Mouse (Mus musculus): ENCODE results near the gene Lrpprc. TPM values are rescaled to one million over a fixed set of nuclear protein-coding genes. Genes with fewer than 3 reads are reported as not detected.

Lrpprc gene
- total and polyA plus RNA-seq, 2 experiments = 17.4 to 103 TPM

DNA sequence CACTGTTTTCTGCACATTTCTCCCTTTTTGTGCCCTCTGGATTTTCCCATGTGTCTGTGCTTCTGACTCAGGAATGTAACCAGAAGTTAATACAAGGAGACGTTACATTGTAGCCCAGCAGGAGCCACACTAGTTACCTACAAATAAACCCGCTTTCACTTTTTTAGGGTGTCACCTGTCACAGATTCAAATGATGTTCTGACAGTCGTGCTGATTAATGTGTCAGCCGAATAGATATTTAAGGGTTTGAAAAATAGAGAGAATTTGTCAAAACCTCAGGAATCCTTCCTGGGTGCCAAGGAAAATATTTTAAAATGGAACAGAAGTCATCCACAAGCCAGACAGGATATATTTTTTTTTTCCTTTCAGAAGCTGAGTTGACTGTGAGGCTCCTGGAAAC is 105.3 kb downstream of the Lrpprc start:
- no peak for DNase-seq (ENCODE audit: extremely low read depth, low read depth, low spot score)
- Histone ChIP-seq H3K4me1 (ENCODE audit: control insufficient read depth, insufficient read depth, low read length) (peaks cover 32% of the 10 kb centered on the region), H3K9ac (ENCODE audit: low read depth, low read length) (peak overlapping the region; percentile 89; the same call in 1 of the 2 replicates), H3K79me2 (ENCODE audit: control insufficient read depth, insufficient read depth, low read length) (peaks cover 12% of the 10 kb centered on the region; the same call in 1 of the 2 replicates), H3K27me3 (ENCODE audit: control insufficient read depth, insufficient read depth, low read length) (no peaks in the 10 kb centered on the region), H3K4me3 (ENCODE audit: insufficient read depth, low read depth, low read length) (no peak overlapping the region), H3K27ac (replicated peaks; ENCODE audit: insufficient read depth, low read depth, low read length) (no peak overlapping the region), H3K36me3 (ENCODE audit: control insufficient read depth, insufficient read depth, low read length) (peaks cover 13% of the 10 kb centered on the region; the same call in 1 of the 2 replicates)
- TF ChIP-seq CTCF (IDR thresholded peaks at IDR 0.05; ENCODE audit: low read depth, low read length) (no peak), POLR2A (IDR thresholded peaks at IDR 0.05; ENCODE audit: extremely low read depth, insufficient read depth, low read length) (no peak)
- WGBS = 73% methylated on average over 4 of the region's 4 CpGs

DNA sequence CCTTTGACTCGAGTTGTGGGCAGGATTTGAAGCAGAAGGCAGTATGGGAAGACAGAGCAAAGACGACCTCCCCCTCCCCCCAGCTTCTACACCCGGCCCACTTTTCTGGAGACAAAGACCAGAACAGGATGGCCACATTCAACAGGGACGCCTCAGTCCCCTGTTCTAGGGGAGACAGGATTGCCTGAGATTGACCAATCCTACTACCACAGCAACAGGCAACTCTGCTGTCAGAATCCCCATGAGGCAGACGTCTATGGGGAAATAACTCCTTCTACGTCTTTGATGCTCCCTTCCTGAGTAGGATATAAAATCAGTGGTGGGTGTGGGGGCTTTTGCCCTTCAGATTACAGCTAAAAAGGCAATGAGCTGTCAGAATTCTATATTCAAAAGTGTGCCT is 106.3 kb downstream of the Lrpprc start:
- TF ChIP-seq CTCF (IDR thresholded peaks at IDR 0.05; ENCODE audit: low read depth, low read length) (no peak), POLR2A (IDR thresholded peaks at IDR 0.05; ENCODE audit: extremely low read depth, insufficient read depth, low read length) (no peak)
- peaks cover 13% of the 10 kb centered on the region; the same call in 1 of the 2 replicates for H3K79me2 ChIP-seq (ENCODE audit: control insufficient read depth, insufficient read depth, low read length)
- DNase-seq (ENCODE audit: extremely low read depth, low read depth, low spot score) = no peak
- peak overlapping the region; percentile 60 for H3K4me3 ChIP-seq (ENCODE audit: insufficient read depth, low read depth, low read length)
- H3K27me3 ChIP-seq (ENCODE audit: control insufficient read depth, insufficient read depth, low read length) = no peaks in the 10 kb centered on the region
- H3K9ac ChIP-seq (ENCODE audit: low read depth, low read length) = peak overlapping the region; percentile 89
- H3K4me1 ChIP-seq (ENCODE audit: control insufficient read depth, insufficient read depth, low read length) = peaks cover 29% of the 10 kb centered on the region
- WGBS = 9% methylated on average over 6 of the region's 6 CpGs
- peaks cover 13% of the 10 kb centered on the region; the same call in 1 of the 2 replicates for H3K36me3 ChIP-seq (ENCODE audit: control insufficient read depth, insufficient read depth, low read length)
- H3K27ac ChIP-seq (replicated peaks; ENCODE audit: insufficient read depth, low read depth, low read length) = peak overlapping the region; percentile 99

DNA sequence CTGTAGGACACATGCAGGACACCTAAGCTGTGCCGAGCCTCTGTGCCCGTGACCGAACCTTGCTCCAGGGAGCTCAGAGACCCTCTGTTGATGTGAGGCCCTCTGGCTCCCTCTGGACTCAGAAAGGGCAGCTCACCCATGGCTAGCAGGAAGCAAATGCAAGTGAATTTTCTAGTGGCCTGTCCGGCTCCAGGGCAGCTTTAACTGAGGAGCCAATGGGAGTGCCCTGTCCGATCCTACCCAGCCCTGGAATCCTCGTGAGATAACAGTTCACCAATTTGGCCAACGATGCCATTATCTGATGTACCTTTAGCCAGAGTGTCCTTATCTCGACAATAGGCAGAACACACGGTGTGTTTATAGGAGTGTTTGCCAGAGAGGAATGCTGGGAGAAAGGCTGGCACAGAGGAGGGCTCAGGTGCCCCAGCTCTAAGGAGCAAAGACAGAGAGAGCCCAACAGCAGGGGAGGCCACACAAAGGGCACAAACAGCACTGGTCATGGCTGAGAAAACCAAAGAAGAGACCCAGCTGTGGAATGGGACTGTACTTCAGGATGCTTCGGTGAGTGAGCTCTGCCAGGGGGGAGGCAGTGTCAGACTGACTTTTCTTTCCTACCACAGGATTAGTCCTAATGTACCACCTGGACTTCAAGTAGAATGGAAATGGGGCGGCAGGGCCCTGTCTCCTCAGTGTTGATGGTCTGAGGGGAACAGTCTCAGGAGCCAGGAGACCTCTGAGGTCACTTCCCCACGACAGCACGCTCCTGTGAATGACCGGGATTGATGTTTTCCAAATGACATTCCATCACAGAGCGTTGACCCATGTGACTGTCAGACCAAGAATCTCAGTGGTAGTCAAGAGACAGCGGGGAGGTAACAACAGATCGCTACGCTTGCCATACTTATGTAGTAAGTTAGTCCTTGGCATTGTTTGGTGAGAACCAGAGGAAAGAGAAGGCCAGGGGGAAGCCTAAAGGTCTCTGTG is 107.6 kb downstream of the Lrpprc start, which contains the start of gene Abcg5:
Gene Abcg5, minus strand, starts transcription at position 278 of the 984 bp plus-strand sequence.
- peak within 1 kb of the TSS; percentile 99 for H3K27ac ChIP-seq (replicated peaks; ENCODE audit: insufficient read depth, low read depth, low read length)
- H3K36me3 ChIP-seq (ENCODE audit: control insufficient read depth, insufficient read depth, low read length) = peaks cover 13% of the 10 kb centered on the region; the same call in 1 of the 2 replicates
- H3K9ac ChIP-seq (ENCODE audit: low read depth, low read length) = peak within 1 kb of the TSS; percentile 89
- peak within 1 kb of the TSS; percentile 81 for H3K4me3 ChIP-seq (ENCODE audit: insufficient read depth, low read depth, low read length)
- peaks cover 13% of the 10 kb centered on the region; the same call in 1 of the 2 replicates for H3K79me2 ChIP-seq (ENCODE audit: control insufficient read depth, insufficient read depth, low read length)
- H3K4me1 ChIP-seq (ENCODE audit: control insufficient read depth, insufficient read depth, low read length) = peaks cover 20% of the 10 kb centered on the region
- TF ChIP-seq POLR2A (IDR thresholded peaks at IDR 0.05; ENCODE audit: extremely low read depth, insufficient read depth, low read length) = peak; percentile 52; the same call in 1 of the 2 replicates
- TF ChIP-seq CTCF (IDR thresholded peaks at IDR 0.05; ENCODE audit: low read depth, low read length) = peak; percentile 36; the same call in 1 of the 2 replicates
- 17% methylated on average over 18 of the region's 18 CpGs for WGBS
- peak; percentile 100 for DNase-seq (ENCODE audit: extremely low read depth, low read depth, low spot score)
- no peaks in the 10 kb centered on the region for H3K27me3 ChIP-seq (ENCODE audit: control insufficient read depth, insufficient read depth, low read length)

DNA sequence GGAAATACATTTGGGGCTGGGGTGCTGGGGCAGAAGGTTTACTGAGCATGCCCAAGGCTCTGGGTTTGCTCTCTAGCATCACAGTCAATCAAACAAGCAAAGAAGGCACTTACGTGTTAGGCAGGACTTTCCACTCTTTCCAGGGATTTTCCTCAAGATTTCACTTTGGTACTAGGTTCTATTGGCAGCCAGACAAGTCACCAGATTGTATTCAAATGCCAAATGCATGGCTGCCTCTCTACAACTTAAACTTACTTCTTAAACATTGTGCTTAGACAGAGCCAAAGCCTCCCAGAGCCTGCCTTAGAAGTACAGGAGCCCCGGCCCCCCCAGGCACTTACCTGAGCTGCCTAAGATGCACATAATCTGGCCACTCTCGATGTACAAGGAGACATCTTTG is 108.9 kb downstream of the Lrpprc start:
- H3K27me3 ChIP-seq (ENCODE audit: control insufficient read depth, insufficient read depth, low read length) = no peaks in the 10 kb centered on the region
- DNase-seq (ENCODE audit: extremely low read depth, low read depth, low spot score) = peak; percentile 71
- peak overlapping the region; percentile 88; the same call in 1 of the 2 replicates for H3K27ac ChIP-seq (replicated peaks; ENCODE audit: insufficient read depth, low read depth, low read length)
- H3K79me2 ChIP-seq (ENCODE audit: control insufficient read depth, insufficient read depth, low read length) = peaks cover 13% of the 10 kb centered on the region; the same call in 1 of the 2 replicates
- peak overlapping the region; percentile 88 for H3K9ac ChIP-seq (ENCODE audit: low read depth, low read length)
- H3K36me3 ChIP-seq (ENCODE audit: control insufficient read depth, insufficient read depth, low read length) = peaks cover 13% of the 10 kb centered on the region; the same call in 1 of the 2 replicates
- 51% methylated on average over 3 of the region's 3 CpGs for WGBS
- H3K4me1 ChIP-seq (ENCODE audit: control insufficient read depth, insufficient read depth, low read length) = peaks cover 20% of the 10 kb centered on the region
- TF ChIP-seq CTCF (IDR thresholded peaks at IDR 0.05; ENCODE audit: low read depth, low read length) (no peak), POLR2A (IDR thresholded peaks at IDR 0.05; ENCODE audit: extremely low read depth, insufficient read depth, low read length) (no peak)
- peak overlapping the region; percentile 81 for H3K4me3 ChIP-seq (ENCODE audit: insufficient read depth, low read depth, low read length)

DNA sequence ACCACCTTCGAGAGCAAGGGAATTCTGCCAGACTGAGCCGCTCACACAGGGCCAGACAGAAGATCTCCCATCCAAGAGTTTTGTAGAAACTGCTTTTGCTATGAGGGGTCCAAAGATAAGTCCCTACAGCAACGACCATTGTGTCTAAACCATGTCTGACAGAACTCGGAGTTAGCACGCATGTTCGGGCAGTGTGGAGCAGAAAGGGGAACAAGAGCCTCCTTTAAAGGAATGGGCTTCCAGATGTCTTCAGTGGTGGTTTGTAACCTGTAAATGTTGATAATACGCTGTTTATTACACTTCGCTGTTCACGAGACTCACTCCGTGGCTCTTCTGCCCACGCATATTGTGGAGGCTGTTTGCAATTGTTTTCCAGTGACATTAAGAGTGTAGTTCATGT is 113.0 kb downstream of the Lrpprc start:
- Histone ChIP-seq H3K27me3 (ENCODE audit: control insufficient read depth, insufficient read depth, low read length) (no peaks in the 10 kb centered on the region), H3K4me1 (ENCODE audit: control insufficient read depth, insufficient read depth, low read length) (peaks cover 11% of the 10 kb centered on the region), H3K27ac (replicated peaks; ENCODE audit: insufficient read depth, low read depth, low read length) (no peak overlapping the region), H3K79me2 (ENCODE audit: control insufficient read depth, insufficient read depth, low read length) (peaks cover 9% of the 10 kb centered on the region; the same call in 1 of the 2 replicates), H3K4me3 (ENCODE audit: insufficient read depth, low read depth, low read length) (no peak overlapping the region), H3K36me3 (ENCODE audit: control insufficient read depth, insufficient read depth, low read length) (peaks cover 34% of the 10 kb centered on the region; the same call in 1 of the 2 replicates), H3K9ac (ENCODE audit: low read depth, low read length) (no peak overlapping the region)
- 87% methylated on average over 11 of the region's 11 CpGs for WGBS
- DNase-seq (ENCODE audit: extremely low read depth, low read depth, low spot score) = no peak
- TF ChIP-seq CTCF (IDR thresholded peaks at IDR 0.05; ENCODE audit: low read depth, low read length) (no peak), POLR2A (IDR thresholded peaks at IDR 0.05; ENCODE audit: extremely low read depth, insufficient read depth, low read length) (no peak)

Data from liver, adult 2 months (tissue).